Mouse (Mus musculus) limb, embryonic 11.5 days (tissue): Measurements from ENCODE around the gene Cplx1. TPM values are rescaled to one million over a fixed set of nuclear protein-coding genes. Genes with fewer than 3 reads are reported as not detected.

Experiments
- ATAC-seq: fragments of 200-750 bp; cut with Nextera tagmentation; 2 replicates; pipeline ENCODE4 v1.8.0; 2017; ENCODE audit warnings: low read depth; ENCODE audit not compliant: insufficient number of reproducible peaks, low FRiP score, low TSS enrichment
- DNase-seq: peaks from one replicate; pipeline ENCODE4 v3.0.0-alpha.2; 2015; ENCODE audit warnings: low spot score
- H3K27ac ChIP-seq: fragments of 300-500 bp; sonication (generic); replicated peaks from 2 replicates; pipeline ENCODE4 v1.5.1; 2014; ENCODE audit warnings: low read depth, mild to moderate bottlenecking, low read length
- H3K27me3 ChIP-seq: fragments of 300-500 bp; sonication (generic); 2 replicates; pipeline ENCODE4 v1.6.1; 2014; ENCODE audit warnings: mild to moderate bottlenecking, low read length, mixed read lengths; ENCODE audit not compliant: control insufficient read depth, insufficient read depth
- H3K36me3 ChIP-seq: fragments of 300-500 bp; sonication (generic); 2 replicates; pipeline ENCODE4 v1.6.1; 2014; ENCODE audit warnings: mild to moderate bottlenecking, low read length, moderate library complexity, mixed read lengths; ENCODE audit not compliant: control insufficient read depth, insufficient read depth
- H3K4me1 ChIP-seq: fragments of 300-500 bp; sonication (generic); 2 replicates; pipeline ENCODE4 v1.6.1; 2014; ENCODE audit warnings: low read length, mixed read lengths; ENCODE audit not compliant: control insufficient read depth, insufficient read depth
- H3K4me2 ChIP-seq: fragments of 300-500 bp; sonication (generic); 2 replicates; pipeline ENCODE4 v1.6.1; 2014; ENCODE audit warnings: low read depth, mild to moderate bottlenecking, moderate library complexity; ENCODE audit not compliant: severe bottlenecking
- H3K4me3 ChIP-seq: fragments of 300-500 bp; sonication (generic); 2 replicates; pipeline ENCODE4 v1.5.1; 2014; ENCODE audit warnings: low read depth, low read length
- H3K9ac ChIP-seq: fragments of 300-500 bp; sonication (generic); 2 replicates; pipeline ENCODE4 v1.6.1; 2014; ENCODE audit warnings: mild to moderate bottlenecking, low read length
- H3K9me3 ChIP-seq: fragments of 300-500 bp; sonication (generic); 2 replicates; pipeline ENCODE4 v1.6.1; 2016; ENCODE audit warnings: low read length; ENCODE audit not compliant: control insufficient read depth
- WGBS: fragments of 180-500 bp; shearing (Covaris S2); extraction: QIAGEN DNeasy Blood & Tissue Kit; methylation state at CpG from one replicate; pipeline ENCODE4 v1.1.7; 2014; 5-methylcytosine and 5-hydroxymethylcytosine counted together
- polyA plus RNA-seq: library from polyadenylated mRNA; unstranded; fragments of >200 nt; fragmentation: Nextera tagmentation; extraction: Ambion mirVana; gene quantifications from 2 replicates; pipeline ENCODE4 v1.2.1, GENCODE M21; 2014

Gene Cplx1
- polyA plus RNA-seq, 1 experiment from 2014 or later = 0.17 TPM

GRCm38 (mm10) chr5:108562483-108562882, 12.7 kb upstream of the Cplx1 start:
- no peaks in the 10 kb centered on the region for H3K36me3 ChIP-seq
- H3K9ac ChIP-seq = no peak overlapping the region
- WGBS = 85% methylated on average over 2 of the region's 2 CpGs
- no peaks in the 10 kb centered on the region; the same call in 1 of the 2 replicates for H3K9me3 ChIP-seq
- no peak overlapping the region for H3K4me3 ChIP-seq
- H3K4me2 ChIP-seq = no peak overlapping the region
- no peaks in the 10 kb centered on the region for H3K27me3 ChIP-seq
- H3K27ac ChIP-seq = no peak overlapping the region
- ATAC-seq (no peak), DNase-seq (no peak)
- no peaks in the 10 kb centered on the region for H3K4me1 ChIP-seq

GRCm38 (mm10) chr5:108556986-108557385, 7.2 kb upstream of the Cplx1 start:
- Histone ChIP-seq H3K4me2 (no peak overlapping the region), H3K27me3 (no peaks in the 10 kb centered on the region), H3K4me1 (no peaks in the 10 kb centered on the region), H3K4me3 (no peak overlapping the region), H3K9me3 (no peaks in the 10 kb centered on the region; the same call in 1 of the 2 replicates), H3K27ac (no peak overlapping the region), H3K9ac (no peak overlapping the region), H3K36me3 (no peaks in the 10 kb centered on the region)
- no peak for ATAC-seq
- DNase-seq = no peak
- 70% methylated on average over 4 of the region's 4 CpGs for WGBS

- Histone ChIP-seq H3K9ac (no peak overlapping the region), H3K9me3 (no peaks in the 10 kb centered on the region), H3K4me3 (no peak overlapping the region), H3K4me1 (0 out of 2 replicates have a peak, but pooled peaks cover 5% of the 10 kb centered on the region), H3K27me3 (peaks cover 24% of the 10 kb centered on the region), H3K27ac (no peak overlapping the region), H3K4me2 (no peak overlapping the region), H3K36me3 (no peaks in the 10 kb centered on the region)
- WGBS = 58% methylated on average over 1 of the region's 1 CpGs
- no peak for DNase-seq
- no peak for ATAC-seq
Measured at GRCm38 (mm10) chr5:108554041-108554440, 4.2 kb upstream of the Cplx1 start.

GRCm38 (mm10) chr5:108550207-108550594, 377 bp upstream of the Cplx1 start:
- WGBS = 1% methylated on average over 16 of the region's 16 CpGs
- no peak overlapping the region for H3K27ac ChIP-seq
- H3K4me3 ChIP-seq = peak overlapping the region; percentile 12; the same call in 1 of the 2 replicates
- ATAC-seq (no peak), DNase-seq (no peak)
- H3K36me3 ChIP-seq = no peaks in the 10 kb centered on the region
- peaks cover 28% of the 10 kb centered on the region for H3K27me3 ChIP-seq
- H3K9ac ChIP-seq = no peak overlapping the region
- no peaks in the 10 kb centered on the region for H3K9me3 ChIP-seq
- 0 out of 2 replicates have a peak, but pooled peaks cover 5% of the 10 kb centered on the region for H3K4me1 ChIP-seq
- H3K4me2 ChIP-seq = peak overlapping the region; percentile 51

- Histone ChIP-seq H3K4me3 (no peak overlapping the region), H3K4me2 (no peak overlapping the region), H3K36me3 (no peaks in the 10 kb centered on the region), H3K27ac (no peak overlapping the region), H3K9ac (no peak overlapping the region), H3K9me3 (no peaks in the 10 kb centered on the region), H3K4me1 (0 out of 2 replicates have a peak, but pooled peaks cover 5% of the 10 kb centered on the region), H3K27me3 (peaks cover 28% of the 10 kb centered on the region)
- DNase-seq = peak; percentile 22
- ATAC-seq = no peak
- 16% methylated on average over 7 of the region's 7 CpGs for WGBS
Measured at GRCm38 (mm10) chr5:108549137-108549488, 711 bp downstream of the Cplx1 start.

- ATAC-seq (no peak), DNase-seq (no peak)
- Histone ChIP-seq H3K27ac (no peak overlapping the region), H3K4me3 (no peak overlapping the region), H3K4me1 (0 out of 2 replicates have a peak, but pooled peaks cover 5% of the 10 kb centered on the region), H3K4me2 (no peak overlapping the region), H3K36me3 (no peaks in the 10 kb centered on the region), H3K9me3 (no peaks in the 10 kb centered on the region), H3K9ac (no peak overlapping the region), H3K27me3 (peaks cover 28% of the 10 kb centered on the region)
- WGBS = 86% methylated on average over 5 of the region's 5 CpGs
Measured at GRCm38 (mm10) chr5:108547636-108548035, 2.2 kb downstream of the Cplx1 start.

GRCm38 (mm10) chr5:108543516-108544291, 6.1 kb downstream of the Cplx1 start:
- H3K4me1 ChIP-seq = no peaks in the 10 kb centered on the region
- H3K9me3 ChIP-seq = no peaks in the 10 kb centered on the region
- no peak overlapping the region for H3K27ac ChIP-seq
- H3K4me2 ChIP-seq = no peak overlapping the region
- 0 out of 2 replicates have a peak, but pooled peaks cover 2% of the 10 kb centered on the region for H3K27me3 ChIP-seq
- DNase-seq (no peak), ATAC-seq (no peak)
- no peak overlapping the region for H3K4me3 ChIP-seq
- no peak overlapping the region for H3K9ac ChIP-seq
- no peaks in the 10 kb centered on the region for H3K36me3 ChIP-seq
- 64% methylated on average over 7 of the region's 7 CpGs for whole genome bisulfite sequencing

GRCm38 (mm10) chr5:108534188-108534587, 15.6 kb downstream of the Cplx1 start:
- H3K9me3 ChIP-seq = no peaks in the 10 kb centered on the region; the same call in 1 of the 2 replicates
- H3K27me3 ChIP-seq = no peaks in the 10 kb centered on the region
- no peak for ATAC-seq
- no peak overlapping the region for H3K27ac ChIP-seq
- 95% methylated on average over 2 of the region's 2 CpGs for WGBS
- no peaks in the 10 kb centered on the region for H3K4me1 ChIP-seq
- H3K4me3 ChIP-seq = no peak overlapping the region
- H3K9ac ChIP-seq = no peak overlapping the region
- H3K4me2 ChIP-seq = no peak overlapping the region
- no peak for DNase-seq
- no peaks in the 10 kb centered on the region for H3K36me3 ChIP-seq
